Mouse (Mus musculus) lung, embryonic 16.5 days (tissue): ENCODE data around the gene Pde8a. TPM values are rescaled to one million over a fixed set of nuclear protein-coding genes. Genes with fewer than 3 reads are reported as not detected.

Source experiments
- ATAC-seq: fragments of 200-750 bp; cut with Nextera tagmentation; 2 replicates; pipeline ENCODE4 v1.8.0; 2017; ENCODE audit warnings: low read depth, mild to moderate bottlenecking, moderate library complexity
- H3K27ac ChIP-seq: fragments of 300-500 bp; sonication (generic); 2 replicates; pipeline ENCODE4 v1.5.1; 2014; ENCODE audit warnings: mild to moderate bottlenecking, control low read depth, low read length
- H3K27me3 ChIP-seq: fragments of 300-500 bp; sonication (generic); 2 replicates; pipeline ENCODE4 v1.6.1; 2014; ENCODE audit warnings: low read depth, low read length, mixed read lengths; ENCODE audit not compliant: control insufficient read depth, insufficient read depth
- H3K36me3 ChIP-seq: fragments of 300-500 bp; sonication (generic); 2 replicates; pipeline ENCODE4 v1.6.1; 2014; ENCODE audit warnings: low read length; ENCODE audit not compliant: control insufficient read depth, insufficient read depth
- H3K4me1 ChIP-seq: fragments of 300-500 bp; sonication (generic); replicated peaks from 2 replicates; pipeline ENCODE4 v1.6.1; 2014; ENCODE audit warnings: low read length, mixed read lengths; ENCODE audit not compliant: control insufficient read depth, insufficient read depth
- H3K4me2 ChIP-seq: fragments of 300-500 bp; sonication (generic); 2 replicates; pipeline ENCODE4 v1.6.1; 2014; ENCODE audit warnings: low read depth, low read length, control low read depth
- H3K4me3 ChIP-seq: fragments of 300-500 bp; sonication (generic); 2 replicates; pipeline ENCODE4 v1.5.1; 2014; ENCODE audit warnings: mild to moderate bottlenecking, low read length, control low read depth
- H3K9ac ChIP-seq: fragments of 300-500 bp; sonication (generic); 2 replicates; pipeline ENCODE4 v1.6.1; 2014; ENCODE audit warnings: low read length, control low read depth
- H3K9me3 ChIP-seq: fragments of 300-500 bp; sonication (generic); 2 replicates; pipeline ENCODE4 v1.6.1; 2016; ENCODE audit warnings: low read length; ENCODE audit not compliant: control insufficient read depth
- WGBS: fragments of 180-500 bp; shearing (Covaris S2); extraction: QIAGEN DNeasy Blood & Tissue Kit; methylation state at CpG from one replicate; pipeline ENCODE4 v1.1.7; 2014; 5-methylcytosine and 5-hydroxymethylcytosine counted together
- polyA plus RNA-seq: library from polyadenylated mRNA; unstranded; fragments of >200 nt; fragmentation: Nextera tagmentation; extraction: Ambion mirVana; gene quantifications from 2 replicates; pipeline ENCODE4 v1.2.1, GENCODE M21; 2015

The Pde8a gene
- polyA plus RNA-seq, 1 experiment from 2014 or later = 2.9 TPM

GRCm38 (mm10) chr7:81219321-81219720, 5.9 kb downstream of the Pde8a start:
- ATAC-seq = no peak
- WGBS = 53% methylated on average over 7 of the region's 7 CpGs
- H3K4me3 ChIP-seq = no peak overlapping the region

DNA sequence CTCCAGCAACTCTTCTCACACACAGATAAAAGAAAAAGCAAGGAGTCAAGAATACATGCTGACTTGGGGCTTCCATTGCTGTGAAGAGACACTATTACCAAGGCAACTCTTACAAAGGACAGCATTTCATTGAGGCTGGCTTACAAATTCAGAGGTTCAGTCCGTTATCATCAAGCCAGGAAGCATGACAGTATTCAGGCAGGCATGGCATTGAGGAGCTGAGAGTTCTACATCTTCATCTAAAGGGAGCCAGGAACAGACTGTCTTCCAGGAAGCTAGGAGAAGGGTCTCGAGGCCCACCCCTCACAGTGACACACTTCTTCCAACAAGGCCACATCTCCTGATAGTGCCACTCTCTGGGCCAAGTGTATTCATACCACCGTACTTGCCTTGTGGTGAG, 7.0 kb downstream of the Pde8a start:
- no peak for ATAC-seq
- H3K36me3 ChIP-seq = no peaks in the 10 kb centered on the region
- H3K27me3 ChIP-seq = peaks cover under 1% of the 10 kb centered on the region; the same call in 1 of the 2 replicates
- 69% methylated on average over 3 of the region's 3 CpGs for WGBS
- H3K4me2 ChIP-seq = no peak overlapping the region
- H3K27ac ChIP-seq = no peak overlapping the region
- no peaks in the 10 kb centered on the region for H3K9me3 ChIP-seq
- no peak overlapping the region for H3K4me3 ChIP-seq
- no peak overlapping the region for H3K9ac ChIP-seq
- no peaks in the 10 kb centered on the region for H3K4me1 ChIP-seq

More at GRCm38 (mm10) chr7:81219321-81219720, 5.9 kb downstream of the Pde8a start:
- H3K4me2 ChIP-seq = no peak overlapping the region
- no peak overlapping the region for H3K27ac ChIP-seq
- H3K36me3 ChIP-seq = no peaks in the 10 kb centered on the region
- H3K9me3 ChIP-seq = no peaks in the 10 kb centered on the region
- peaks cover 2% of the 10 kb centered on the region; the same call in 1 of the 2 replicates for H3K27me3 ChIP-seq
- no peak overlapping the region for H3K9ac ChIP-seq
- no peaks in the 10 kb centered on the region for H3K4me1 ChIP-seq

DNA sequence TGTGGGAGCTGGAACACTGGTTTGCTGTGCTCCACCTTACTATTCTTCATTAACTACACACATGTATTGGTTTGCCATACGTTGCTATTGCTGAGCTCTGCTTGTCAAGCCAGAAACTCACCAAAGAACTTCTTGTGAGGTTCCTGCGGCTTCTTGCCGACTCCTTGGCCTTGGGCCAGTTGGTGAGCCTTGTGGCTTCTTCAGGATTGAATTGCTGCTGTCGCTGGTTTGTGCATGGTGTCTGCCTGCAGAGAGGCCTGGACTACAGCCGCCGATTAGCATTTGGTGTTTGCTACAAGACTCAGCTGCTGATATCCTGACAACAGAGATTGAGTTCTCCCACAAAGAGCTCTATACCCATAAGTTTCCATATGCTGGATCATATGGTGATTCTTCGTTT, 10.9 kb downstream of the Pde8a start:
- no peak for ATAC-seq
- no peaks in the 10 kb centered on the region for H3K4me1 ChIP-seq
- H3K27ac ChIP-seq = no peak overlapping the region
- H3K9ac ChIP-seq = no peak overlapping the region
- no peaks in the 10 kb centered on the region for H3K36me3 ChIP-seq
- 74% methylated on average over 7 of the region's 7 CpGs for WGBS
- no peak overlapping the region for H3K4me2 ChIP-seq
- no peaks in the 10 kb centered on the region for H3K9me3 ChIP-seq
- no peak overlapping the region for H3K4me3 ChIP-seq
- H3K27me3 ChIP-seq = no peaks in the 10 kb centered on the region

DNA sequence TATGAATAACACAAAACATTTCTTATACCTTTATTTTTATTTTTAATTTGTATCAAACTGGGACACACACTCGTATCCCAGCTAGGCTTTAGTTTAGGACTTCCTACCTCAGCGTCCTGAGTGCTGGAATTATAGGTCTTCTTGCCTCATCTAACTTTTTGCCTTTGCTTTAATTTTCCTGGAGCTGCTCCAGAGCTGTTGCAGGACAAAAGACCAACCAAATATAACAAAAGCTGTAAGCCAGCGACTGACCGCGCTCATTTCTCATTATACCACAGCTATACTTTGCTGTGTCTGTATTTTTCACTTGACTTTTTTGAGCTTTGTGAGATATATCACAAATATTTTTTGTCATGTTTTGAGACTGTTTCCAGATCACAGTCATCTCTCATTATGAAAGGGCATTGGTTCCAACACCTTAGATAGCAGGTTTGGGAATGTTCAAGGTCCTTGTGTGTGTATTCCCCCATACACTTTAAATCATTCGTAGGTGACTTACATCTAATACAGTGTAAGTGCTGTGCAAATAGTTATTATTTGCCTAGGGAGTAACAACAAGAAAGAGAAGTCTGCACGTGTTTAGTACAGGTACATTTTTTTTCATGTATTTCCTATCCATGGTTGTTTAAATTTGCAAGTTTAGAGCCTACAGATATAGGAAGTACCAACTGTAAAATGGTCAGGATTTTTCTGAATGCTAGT, 16.8 kb downstream of the Pde8a start:
- Histone ChIP-seq H3K27me3 (no peaks in the 10 kb centered on the region), H3K9ac (no peak overlapping the region), H3K4me3 (no peak overlapping the region), H3K36me3 (no peaks in the 10 kb centered on the region), H3K4me2 (no peak overlapping the region), H3K9me3 (no peaks in the 10 kb centered on the region), H3K4me1 (0 out of 2 replicates have a peak, but pooled peaks cover 2% of the 10 kb centered on the region), H3K27ac (peak overlapping the region; percentile 13; the same call in 1 of the 2 replicates)
- 75% methylated on average over 7 of the region's 7 CpGs for WGBS
- peak; percentile 31; the same call in 1 of the 2 replicates for ATAC-seq

DNA sequence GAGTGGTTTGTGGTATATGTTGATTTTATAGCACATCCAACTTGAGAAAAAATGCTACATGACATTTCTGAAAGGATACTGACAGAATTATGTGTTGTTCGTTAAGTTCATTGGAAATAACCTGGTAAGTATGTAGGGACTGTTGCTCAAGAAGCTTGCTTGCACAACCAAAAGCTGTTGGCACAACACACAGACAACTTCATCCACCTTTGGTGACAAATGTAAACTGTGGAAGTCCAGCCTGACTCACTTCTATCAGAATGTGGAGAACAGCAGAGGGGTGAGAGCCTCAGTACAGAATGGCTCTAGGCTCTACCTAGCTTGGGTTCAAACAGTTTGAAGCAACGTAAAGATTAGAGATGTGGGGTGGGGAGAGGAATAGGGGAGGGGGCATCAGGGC, 19.3 kb downstream of the Pde8a start:
- Histone ChIP-seq H3K4me2 (no peak overlapping the region), H3K27me3 (no peaks in the 10 kb centered on the region), H3K4me3 (no peak overlapping the region), H3K36me3 (no peaks in the 10 kb centered on the region), H3K9me3 (no peaks in the 10 kb centered on the region), H3K4me1 (0 out of 2 replicates have a peak, but pooled peaks cover 2% of the 10 kb centered on the region), H3K9ac (no peak overlapping the region), H3K27ac (no peak overlapping the region)
- ATAC-seq = no peak
- WGBS = 82% methylated on average over 2 of the region's 2 CpGs

DNA sequence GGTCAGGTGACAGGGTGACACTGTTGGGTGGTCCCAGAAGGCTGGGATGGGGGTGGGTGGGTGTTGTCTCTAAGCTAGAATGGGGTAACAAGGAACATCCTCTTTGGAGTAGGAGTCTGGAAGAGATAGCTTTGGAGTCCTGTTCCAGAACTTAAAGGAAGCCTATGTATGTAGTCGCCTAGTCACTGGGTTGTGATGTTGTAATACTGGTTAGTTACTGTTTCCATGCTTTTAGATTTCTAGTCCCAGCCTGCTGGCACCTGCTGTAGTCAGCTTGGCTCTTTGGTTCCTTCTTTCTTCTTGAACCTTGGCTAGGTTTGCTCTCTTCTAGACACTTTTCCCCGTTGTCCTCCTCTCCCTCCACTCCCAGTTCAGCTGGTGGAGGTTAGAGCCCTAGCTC, 21.7 kb downstream of the Pde8a start:
- 0 out of 2 replicates have a peak, but pooled peaks cover 2% of the 10 kb centered on the region for H3K4me1 ChIP-seq
- H3K4me2 ChIP-seq = no peak overlapping the region
- H3K9ac ChIP-seq = no peak overlapping the region
- no peak for ATAC-seq
- no peak overlapping the region for H3K27ac ChIP-seq
- WGBS = 76% methylated on average over 2 of the region's 2 CpGs
- no peaks in the 10 kb centered on the region for H3K9me3 ChIP-seq
- no peaks in the 10 kb centered on the region for H3K36me3 ChIP-seq
- no peaks in the 10 kb centered on the region for H3K27me3 ChIP-seq
- H3K4me3 ChIP-seq = no peak overlapping the region

DNA sequence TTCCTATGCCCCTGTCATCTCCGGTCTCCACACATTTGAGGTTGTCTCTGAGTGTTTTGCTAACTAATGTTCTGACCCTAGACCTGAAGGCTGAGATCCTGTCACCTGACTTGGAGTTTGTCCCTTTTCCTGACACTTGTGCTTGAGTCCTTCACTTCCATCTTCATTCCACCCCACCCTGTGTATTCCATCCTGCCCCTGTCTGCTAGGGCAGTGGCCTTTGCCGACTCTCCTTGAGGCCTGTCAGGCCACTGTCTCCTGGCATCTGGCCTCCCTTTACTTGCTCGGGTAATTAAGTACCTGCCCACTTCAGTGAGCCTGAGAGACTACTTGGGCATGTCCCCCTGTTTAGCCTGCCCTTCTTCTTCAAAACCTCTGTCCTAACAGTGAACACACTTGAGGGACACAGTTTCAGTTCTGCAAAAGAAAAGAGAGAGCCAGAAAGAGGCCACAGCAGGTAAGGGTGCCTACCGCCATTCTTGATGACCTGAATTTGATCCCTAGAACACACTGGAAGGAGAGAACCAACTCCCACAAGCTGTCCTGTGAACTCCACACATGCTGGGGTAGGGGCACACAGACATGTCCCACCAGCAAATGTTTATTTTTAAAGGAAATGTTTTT, 22.3 kb downstream of the Pde8a start:
- WGBS = 47% methylated on average over 4 of the region's 4 CpGs
- H3K36me3 ChIP-seq = no peaks in the 10 kb centered on the region
- no peak overlapping the region for H3K4me2 ChIP-seq
- no peak overlapping the region for H3K9ac ChIP-seq
- H3K27ac ChIP-seq = no peak overlapping the region
- no peaks in the 10 kb centered on the region for H3K9me3 ChIP-seq
- 0 out of 2 replicates have a peak, but pooled peaks cover 2% of the 10 kb centered on the region for H3K4me1 ChIP-seq
- H3K27me3 ChIP-seq = no peaks in the 10 kb centered on the region
- H3K4me3 ChIP-seq = no peak overlapping the region
- no peak for ATAC-seq

GRCm38 (mm10) chr7:81243361-81243760, 30.0 kb downstream of the Pde8a start:
- H3K4me1 ChIP-seq = no peaks in the 10 kb centered on the region
- no peak overlapping the region for H3K27ac ChIP-seq
- no peak overlapping the region for H3K9ac ChIP-seq
- H3K36me3 ChIP-seq = no peaks in the 10 kb centered on the region
- no peak overlapping the region for H3K4me2 ChIP-seq
- H3K9me3 ChIP-seq = no peaks in the 10 kb centered on the region
- H3K4me3 ChIP-seq = no peak overlapping the region
- no peak for ATAC-seq
- no peaks in the 10 kb centered on the region for H3K27me3 ChIP-seq
- 30% methylated on average over 5 of the region's 5 CpGs for WGBS

GRCm38 (mm10) chr7:81249854-81250279, 36.5 kb downstream of the Pde8a start:
- Histone ChIP-seq H3K9ac (no peak overlapping the region), H3K4me2 (no peak overlapping the region), H3K4me3 (no peak overlapping the region), H3K27ac (no peak overlapping the region), H3K27me3 (no peaks in the 10 kb centered on the region), H3K4me1 (no peaks in the 10 kb centered on the region), H3K9me3 (no peaks in the 10 kb centered on the region), H3K36me3 (no peaks in the 10 kb centered on the region)
- no peak for ATAC-seq
- 67% methylated on average over 3 of the region's 3 CpGs for WGBS
